Comparison of ENCODE assay signal across 8 mouse cellular contexts in the genomic region with DNA sequence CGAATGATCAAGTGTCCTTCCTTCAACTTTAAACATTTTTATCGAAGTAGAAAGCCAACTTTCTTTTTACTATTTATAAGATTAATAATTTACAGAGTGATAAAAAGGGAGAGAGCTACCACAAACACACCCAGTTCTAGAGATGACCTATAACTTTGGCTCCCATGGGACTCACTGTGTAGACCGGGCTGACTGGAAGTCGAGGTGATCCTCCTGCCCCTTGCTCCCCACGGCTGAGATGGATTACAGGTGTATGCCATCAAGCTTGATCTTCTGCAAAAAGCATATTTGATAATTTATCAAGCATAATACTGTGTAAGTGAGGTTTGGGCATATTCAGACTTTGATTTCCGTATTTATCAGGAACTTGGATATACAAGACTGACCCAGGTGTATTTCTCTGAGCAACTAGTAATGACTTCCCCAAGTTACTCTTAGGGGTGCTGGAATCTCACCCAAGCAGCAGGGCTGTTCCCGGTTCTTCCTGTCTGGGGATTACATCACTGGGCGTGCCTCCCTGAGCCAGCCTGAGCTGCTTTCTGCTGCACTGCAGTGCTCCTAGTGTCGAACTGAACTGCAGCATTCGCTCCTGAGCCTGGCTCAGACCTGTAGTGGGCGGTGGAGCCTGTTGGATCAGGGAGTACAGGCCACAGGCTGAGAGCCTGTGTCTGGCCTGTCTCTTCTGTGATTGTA. TPM values are rescaled to one million over a fixed set of nuclear protein-coding genes. Genes with fewer than 3 reads are reported as not detected.
DNase-seq lines count a peak whose midpoint lies in the region; ATAC-seq and TF ChIP-seq lines count a peak whose summit lies in the region.

No protein-coding gene starts in this region.

- TF ChIP-seq POLR2A in bone marrow macrophage, adult 2 months (IDR thresholded peaks at IDR 0.05; ENCODE audit: borderline replicate concordance, low read depth, low read length): no peak

- peaks cover 7% of the 10 kb centered on the region; the same call in 1 of the 2 replicates for H3K36me3 ChIP-seq in liver, postnatal 0 days (replicated peaks; ENCODE audit: insufficient read depth, low read length)
- peaks cover 3% of the 10 kb centered on the region; the same call in 1 of the 2 replicates for H3K36me3 ChIP-seq in stomach, embryonic 16.5 days (ENCODE audit: control insufficient read depth, insufficient read depth, low read length)

- DNase-seq in frontal cortex, postnatal 25 days (ENCODE audit: low spot score in 2 of 2): no peak
- DNase-seq in gastrocnemius, postnatal 25 days: peak; percentile 78
- peak; percentile 58 for DNase-seq in kidney, adult 18-20 months
- peak; percentile 47 for DNase-seq in liver, postnatal 0 days
- DNase-seq in spleen, postnatal 14 days (ENCODE audit: low spot score in 2 of 2): no peak

- H3K4me1 ChIP-seq in bone marrow macrophage, adult 2 months (ENCODE audit: control insufficient read depth, insufficient read depth, low read length): peaks cover 43% of the 10 kb centered on the region
- H3K4me1 ChIP-seq in liver, postnatal 0 days (ENCODE audit: insufficient read depth): peaks cover 9% of the 10 kb centered on the region
- peaks cover 9% of the 10 kb centered on the region for H3K4me1 ChIP-seq in stomach, embryonic 16.5 days (ENCODE audit: control insufficient read depth, insufficient read depth, low read length)

- peak overlapping the region; percentile 56 for H3K4me3 ChIP-seq in bone marrow macrophage, adult 2 months (ENCODE audit: insufficient read depth, low read length)
- no peak overlapping the region for H3K4me3 ChIP-seq in liver, postnatal 0 days (ENCODE audit: low read depth, low read length)
- H3K4me3 ChIP-seq in stomach, embryonic 16.5 days (replicated peaks; ENCODE audit: low read length): no peak overlapping the region

- 47% methylated on average over 11 of the region's 11 CpGs for WGBS in liver, postnatal 0 days (ENCODE audit: insufficient replicate concordance)
- WGBS in stomach, embryonic 16.5 days: 46% methylated on average over 11 of the region's 11 CpGs

- TF ChIP-seq EP300 in liver, postnatal 0 days (IDR thresholded peaks at IDR 0.05; ENCODE audit: low read depth): no peak

- no peaks in the 10 kb centered on the region for H3K9me3 ChIP-seq in liver, postnatal 0 days (ENCODE audit: low read length)
- H3K9me3 ChIP-seq in stomach, embryonic 16.5 days (replicated peaks; ENCODE audit: control insufficient read depth, low read length): no peaks in the 10 kb centered on the region

- TF ChIP-seq CTCF in bone marrow macrophage, adult 2 months (IDR thresholded peaks at IDR 0.05; ENCODE audit: low read depth, low read length): no peak
- peak; percentile 43 for TF ChIP-seq CTCF in liver, postnatal 0 days (IDR thresholded peaks at IDR 0.05; ENCODE audit: low read depth)

- H3K9ac ChIP-seq in liver, postnatal 0 days (replicated peaks): peak overlapping the region; percentile 4
- H3K9ac ChIP-seq in stomach, embryonic 16.5 days (ENCODE audit: low read length): no peak overlapping the region

- H3K4me2 ChIP-seq in liver, postnatal 0 days (ENCODE audit: low read depth, low read length): no peak overlapping the region
- peak overlapping the region; percentile 25; the same call in 1 of the 2 replicates for H3K4me2 ChIP-seq in stomach, embryonic 16.5 days (ENCODE audit: low read depth, low read length)

- ATAC-seq in frontal cortex, adult (ENCODE audit: low TSS enrichment): peak; percentile 83
- peak; percentile 72 for ATAC-seq in liver, postnatal 0 days
- ATAC-seq in stomach, embryonic 16.5 days (ENCODE audit: insufficient read depth, low FRiP score): peak; percentile 93

- H3K27ac ChIP-seq in bone marrow macrophage, adult 2 months (ENCODE audit: insufficient read depth, low read depth, low read length): peak overlapping the region; percentile 82
- H3K27ac ChIP-seq in liver, postnatal 0 days (ENCODE audit: low read depth): peak overlapping the region; percentile 26; the same call in 1 of the 2 replicates
- H3K27ac ChIP-seq in stomach, embryonic 16.5 days (ENCODE audit: low read length): peak overlapping the region; percentile 76

- H3K27me3 ChIP-seq in liver, postnatal 0 days (ENCODE audit: insufficient read depth, low read length): no peaks in the 10 kb centered on the region
- no peaks in the 10 kb centered on the region for H3K27me3 ChIP-seq in stomach, embryonic 16.5 days (ENCODE audit: control insufficient read depth, insufficient read depth, low read length)

RNA-seq across cellular contexts. Expression of a gene that starts 7.4 kb away (rescaled TPM):
- 59.8 and 104 TPM in 2 replicates for polyA plus RNA-seq in bone marrow macrophage, adult 2 months (2012; ENCODE audit: insufficient read depth, insufficient read length, missing spikeins)
- 10 to 100 TPM; 63.4 to 65.5 TPM for total RNA-seq in gastrocnemius, postnatal 25 days (2021)
- polyA plus RNA-seq in liver, postnatal 0 days (2015; fragmentation: Nextera tagmentation; extraction: Ambion mirVana): 7.2 and 8.3 TPM in 2 replicates
- 42.0 and 44.5 TPM in 2 replicates for polyA plus RNA-seq in stomach, embryonic 16.5 days (2015; fragmentation: Nextera tagmentation; extraction: Ambion mirVana)

Comparison
In these comparisons a context has a peak if more than half of its experiments do, and no peak if none do; other contexts are left out.
1. DNase-seq: peak in gastrocnemius, postnatal 25 days (single experiment), kidney, adult 18-20 months (single experiment) and liver, postnatal 0 days (single experiment); none in frontal cortex, postnatal 25 days (0 of 2) and spleen, postnatal 14 days (0 of 2).
2. H3K27ac ChIP-seq: peak in every context shown above with its lines; median percentile 82 in bone marrow macrophage, adult 2 months; 76 in stomach, embryonic 16.5 days; 26 in liver, postnatal 0 days.
3. Peak in every context shown above with its lines, with median percentiles within 50 percentile points of each other: ATAC-seq.